Mouse (Mus musculus): ENCODE data around the gene Fgr.
A peak's percentile ranks its signal among the peaks of the same experiment; 100 is the strongest.

The Fgr gene

GRCm38 (mm10) chr4:133050837-133051549 lies 77.1 kb downstream of the Fgr start:
- peak; percentile 73 for DNase-seq (ENCODE audit: low read depth)

DNA sequence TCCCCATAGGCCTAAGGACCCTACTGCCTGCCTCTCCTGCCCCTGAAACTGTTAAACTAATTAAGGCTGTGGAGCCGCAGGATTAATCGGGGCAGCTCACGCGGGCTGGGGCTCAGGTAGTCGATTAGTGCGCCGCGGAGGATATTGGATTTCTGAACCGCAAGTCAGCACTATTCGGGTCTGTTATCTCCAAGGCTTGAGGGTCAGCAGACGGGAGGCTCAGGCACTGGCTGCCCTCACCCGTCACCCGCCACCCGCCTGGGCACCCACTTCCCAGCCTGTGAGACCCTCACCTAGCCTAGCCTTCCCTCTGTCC lies 77.6 kb downstream of the Fgr start:
- no peak for DNase-seq (ENCODE audit: low read depth)

All from induced T-regulatory cell, adult 2 months (primary cell).